Mouse (Mus musculus) liver, embryonic 12.5 days (tissue): Measurements from ENCODE around the gene Mdfi. TPM values are rescaled to one million over a fixed set of nuclear protein-coding genes. Genes with fewer than 3 reads are reported as not detected.

Source experiments
- ATAC-seq: fragments of 200-750 bp; cut with Nextera tagmentation; 2 replicates; pipeline ENCODE4 v1.8.0; 2017; ENCODE audit warnings: moderate number of reproducible peaks, mild to moderate bottlenecking, moderate library complexity
- H3K27ac ChIP-seq: fragments of 300-500 bp; sonication (generic); 2 replicates; pipeline ENCODE4 v1.5.1; 2016; ENCODE audit warnings: mild to moderate bottlenecking
- H3K27me3 ChIP-seq: fragments of 300-500 bp; sonication (generic); replicated peaks from 2 replicates; pipeline ENCODE4 v1.6.1; 2016; ENCODE audit warnings: mild to moderate bottlenecking, moderate library complexity
- H3K36me3 ChIP-seq: fragments of 300-500 bp; sonication (generic); 2 replicates; pipeline ENCODE4 v1.6.1; 2016; ENCODE audit warnings: mild to moderate bottlenecking, moderate library complexity
- H3K4me1 ChIP-seq: fragments of 300-500 bp; sonication (generic); 2 replicates; pipeline ENCODE4 v1.6.1; 2016
- H3K4me2 ChIP-seq: fragments of 300-500 bp; sonication (generic); 2 replicates; pipeline ENCODE4 v1.6.1; 2016; ENCODE audit warnings: mild to moderate bottlenecking, moderate library complexity
- H3K4me3 ChIP-seq: fragments of 300-500 bp; sonication (generic); 2 replicates; pipeline ENCODE4 v1.5.1; 2016; ENCODE audit warnings: mild to moderate bottlenecking, moderate library complexity
- H3K9ac ChIP-seq: fragments of 300-500 bp; sonication (generic); 2 replicates; pipeline ENCODE4 v1.6.1; 2016; ENCODE audit warnings: mild to moderate bottlenecking, moderate library complexity
- H3K9me3 ChIP-seq: fragments of 300-500 bp; sonication (generic); replicated peaks from 2 replicates; pipeline ENCODE4 v1.6.1; 2016; ENCODE audit warnings: mild to moderate bottlenecking, moderate library complexity
- WGBS: fragments of 180-500 bp; shearing (Covaris S2); methylation state at CpG from one replicate; pipeline ENCODE4 v1.1.7; 2016; ENCODE audit not compliant: insufficient replicate concordance; 5-methylcytosine and 5-hydroxymethylcytosine counted together
- polyA plus RNA-seq: library from polyadenylated mRNA; unstranded; fragments of >200 nt; fragmentation: Nextera tagmentation; extraction: Ambion mirVana; gene quantifications from 2 replicates; pipeline ENCODE4 v1.2.1, GENCODE M21; 2016

Gene Mdfi
- 2.8 and 3.5 TPM in 2 replicates for polyA plus RNA-seq

- Histone ChIP-seq H3K4me1 (peaks cover 34% of the 10 kb centered on the region), H3K4me3 (peak within 1 kb of the TSS; percentile 60), H3K27ac (no peak within 1 kb of the TSS), H3K4me2 (peak within 1 kb of the TSS; percentile 69), H3K27me3 (peaks cover 61% of the 10 kb centered on the region), H3K36me3 (no peaks in the 10 kb centered on the region), H3K9ac (peak within 1 kb of the TSS; percentile 10; the same call in 1 of the 2 replicates), H3K9me3 (no peaks in the 10 kb centered on the region)
- no peak for ATAC-seq
- WGBS = 5% methylated on average over 18 of the region's 18 CpGs
Measured at GRCm38 (mm10) chr17:47834482-47834767, at the start of gene Mdfi. TSS of gene Mdfi (minus strand) at chr17:47834691.

DNA sequence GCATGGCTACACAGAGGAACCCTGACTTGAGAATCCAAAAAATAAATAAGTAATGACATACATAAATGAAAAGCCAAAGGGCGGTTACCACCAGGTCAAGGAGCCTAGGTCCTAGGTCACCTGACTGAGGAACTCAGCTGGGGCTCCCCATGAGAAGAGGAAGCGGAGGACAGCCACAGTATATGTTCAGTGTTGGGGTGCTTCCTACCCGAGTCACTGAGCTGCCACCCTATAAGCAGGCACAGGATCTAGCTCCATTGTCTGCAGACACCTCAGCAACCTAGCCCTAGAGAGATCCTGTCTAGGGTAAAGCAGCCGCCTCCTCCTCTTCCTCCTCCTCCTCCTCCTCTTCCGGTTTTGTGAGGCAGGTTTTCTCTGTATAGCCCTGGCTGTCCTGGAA, 48.6 kb upstream of the Mdfi start:
- H3K4me1 ChIP-seq = peaks cover 47% of the 10 kb centered on the region
- H3K27me3 ChIP-seq = no peaks in the 10 kb centered on the region
- 65% methylated on average over 5 of the region's 5 CpGs for WGBS
- H3K4me2 ChIP-seq = no peak overlapping the region
- no peak for ATAC-seq
- no peak overlapping the region for H3K9ac ChIP-seq
- no peaks in the 10 kb centered on the region for H3K9me3 ChIP-seq
- peaks cover 49% of the 10 kb centered on the region for H3K36me3 ChIP-seq
- no peak overlapping the region for H3K27ac ChIP-seq
- H3K4me3 ChIP-seq = no peak overlapping the region

GRCm38 (mm10) chr17:47881330-47881729, 46.8 kb upstream of the Mdfi start:
- 80% methylated on average over 13 of the region's 13 CpGs for WGBS
- Histone ChIP-seq H3K4me1 (peaks cover 36% of the 10 kb centered on the region), H3K4me3 (no peak overlapping the region), H3K9ac (no peak overlapping the region), H3K4me2 (no peak overlapping the region), H3K9me3 (no peaks in the 10 kb centered on the region), H3K27me3 (no peaks in the 10 kb centered on the region), H3K36me3 (peaks cover 62% of the 10 kb centered on the region), H3K27ac (no peak overlapping the region)
- no peak for ATAC-seq

DNA sequence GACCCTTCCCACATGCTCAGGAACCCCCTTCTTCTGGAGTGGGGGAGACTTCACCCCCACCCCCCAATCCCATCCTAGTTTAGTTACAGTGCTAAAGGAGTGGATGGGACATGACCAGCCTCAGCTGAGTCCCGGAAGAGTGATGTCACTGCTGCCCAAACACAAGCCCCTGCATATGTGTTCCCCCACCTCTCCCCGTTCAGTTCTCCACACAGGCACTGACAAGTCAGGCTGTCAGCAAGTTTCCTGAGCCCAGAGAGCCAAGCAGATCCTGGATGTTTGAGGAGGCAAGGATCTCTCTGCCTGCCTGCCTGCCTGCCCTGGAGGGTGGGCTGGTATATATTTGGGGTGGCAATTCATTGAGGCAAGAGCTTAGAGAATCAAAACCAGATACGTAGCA, 44.7 kb upstream of the Mdfi start:
- 48% methylated on average over 3 of the region's 3 CpGs for WGBS
- Histone ChIP-seq H3K27me3 (no peaks in the 10 kb centered on the region), H3K4me1 (peaks cover 34% of the 10 kb centered on the region), H3K27ac (no peak overlapping the region), H3K36me3 (peaks cover 64% of the 10 kb centered on the region), H3K4me2 (no peak overlapping the region), H3K9ac (no peak overlapping the region), H3K4me3 (no peak overlapping the region), H3K9me3 (no peaks in the 10 kb centered on the region)
- no peak for ATAC-seq

- H3K4me2 ChIP-seq = no peak overlapping the region
- no peak overlapping the region for H3K4me3 ChIP-seq
- peaks cover 40% of the 10 kb centered on the region for H3K4me1 ChIP-seq
- H3K27ac ChIP-seq = no peak overlapping the region
- 60% methylated on average over 35 of the region's 35 CpGs for WGBS
- no peak for ATAC-seq
- H3K36me3 ChIP-seq = peaks cover 57% of the 10 kb centered on the region
- H3K27me3 ChIP-seq = no peaks in the 10 kb centered on the region
- H3K9ac ChIP-seq = no peak overlapping the region
- no peaks in the 10 kb centered on the region for H3K9me3 ChIP-seq
Measured at GRCm38 (mm10) chr17:47878378-47879089, 44.0 kb upstream of the Mdfi start.

DNA sequence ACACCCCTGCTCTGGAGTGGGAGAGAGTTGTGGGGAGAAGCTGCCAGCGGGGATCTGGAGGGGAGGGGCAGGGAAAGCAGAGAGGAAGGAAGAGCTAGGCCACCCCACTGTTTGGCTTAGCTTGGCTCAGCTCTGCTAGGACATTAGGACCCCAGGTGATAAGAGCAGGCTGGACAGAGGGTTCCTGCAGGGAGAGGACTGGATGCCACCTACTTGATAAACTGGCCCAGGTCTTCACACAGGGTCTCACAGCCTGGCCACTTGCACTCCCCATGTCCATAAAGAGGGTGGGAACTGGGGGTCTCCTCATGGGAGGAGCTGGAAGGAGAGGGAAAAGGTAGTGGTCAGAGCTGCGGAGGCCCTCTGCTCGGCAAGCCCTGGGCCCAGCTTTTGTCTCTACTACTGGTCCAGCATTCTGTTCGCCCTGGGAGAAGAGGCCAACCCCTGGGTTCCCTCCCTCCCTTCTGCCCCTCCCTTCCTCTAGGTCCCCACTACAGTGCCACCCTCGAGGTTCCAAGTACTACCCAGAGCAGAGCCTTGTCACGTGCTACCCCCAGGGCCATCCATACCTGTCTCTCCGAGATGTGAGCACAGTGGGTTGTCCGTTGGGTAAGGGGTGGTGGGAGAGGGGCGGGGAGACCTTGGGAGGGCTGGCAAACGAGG, 43.4 kb upstream of the Mdfi start:
- Histone ChIP-seq H3K4me2 (no peak overlapping the region), H3K27me3 (no peaks in the 10 kb centered on the region), H3K27ac (no peak overlapping the region), H3K9ac (no peak overlapping the region), H3K4me1 (peaks cover 42% of the 10 kb centered on the region), H3K9me3 (no peaks in the 10 kb centered on the region), H3K36me3 (peaks cover 61% of the 10 kb centered on the region), H3K4me3 (no peak overlapping the region)
- no peak for ATAC-seq
- 58% methylated on average over 10 of the region's 10 CpGs for WGBS

DNA sequence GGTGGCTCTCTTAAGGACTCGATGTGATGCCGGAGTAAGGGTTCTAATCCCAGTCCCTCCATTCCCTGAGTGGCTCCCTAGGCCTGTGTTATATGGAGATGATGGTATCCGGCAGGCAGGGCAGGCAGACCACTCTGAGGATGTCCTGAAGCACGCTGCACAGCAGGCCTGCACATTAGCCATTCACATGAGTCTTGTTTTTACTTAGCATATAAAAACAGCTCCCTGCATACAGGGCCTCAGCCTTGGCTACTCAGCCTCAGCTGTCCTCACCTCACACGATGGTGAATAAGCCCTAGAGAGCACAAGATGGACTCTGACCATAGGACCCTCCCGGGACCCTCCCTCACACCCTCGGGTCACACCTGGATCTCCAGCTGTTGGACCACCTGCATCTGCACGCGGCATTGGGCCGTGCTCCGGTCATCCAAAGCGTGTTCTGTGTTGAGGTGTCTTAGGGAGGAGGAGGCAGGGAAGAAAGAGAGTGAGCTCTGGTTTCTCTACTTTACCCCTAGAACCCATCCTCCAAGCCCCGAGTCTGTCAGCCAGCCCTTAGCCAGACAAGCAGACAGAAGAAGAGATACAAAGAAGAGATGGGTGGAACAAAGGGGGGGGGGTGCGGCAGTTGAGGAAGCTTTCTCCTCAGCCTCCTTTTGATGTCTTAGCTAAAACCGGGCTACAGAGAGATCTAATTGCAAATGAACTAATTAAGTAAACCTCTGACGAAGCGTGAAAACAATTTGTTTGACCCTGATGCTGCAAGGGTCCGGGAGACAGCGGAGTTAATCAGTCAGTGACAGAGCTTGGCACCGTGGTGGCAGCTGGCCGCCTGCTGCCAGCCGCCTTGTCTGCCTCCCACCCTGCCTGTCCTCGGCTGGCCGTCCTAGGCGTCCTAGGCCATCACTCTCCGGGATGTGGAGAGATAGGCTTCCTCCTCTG, 42.6 kb upstream of the Mdfi start:
- no peaks in the 10 kb centered on the region for H3K9me3 ChIP-seq
- H3K9ac ChIP-seq = no peak overlapping the region
- H3K27me3 ChIP-seq = no peaks in the 10 kb centered on the region
- peaks cover 41% of the 10 kb centered on the region for H3K4me1 ChIP-seq
- no peak overlapping the region for H3K4me2 ChIP-seq
- peaks cover 68% of the 10 kb centered on the region for H3K36me3 ChIP-seq
- H3K27ac ChIP-seq = no peak overlapping the region
- no peak for ATAC-seq
- WGBS = 65% methylated on average over 26 of the region's 26 CpGs
- H3K4me3 ChIP-seq = no peak overlapping the region

DNA sequence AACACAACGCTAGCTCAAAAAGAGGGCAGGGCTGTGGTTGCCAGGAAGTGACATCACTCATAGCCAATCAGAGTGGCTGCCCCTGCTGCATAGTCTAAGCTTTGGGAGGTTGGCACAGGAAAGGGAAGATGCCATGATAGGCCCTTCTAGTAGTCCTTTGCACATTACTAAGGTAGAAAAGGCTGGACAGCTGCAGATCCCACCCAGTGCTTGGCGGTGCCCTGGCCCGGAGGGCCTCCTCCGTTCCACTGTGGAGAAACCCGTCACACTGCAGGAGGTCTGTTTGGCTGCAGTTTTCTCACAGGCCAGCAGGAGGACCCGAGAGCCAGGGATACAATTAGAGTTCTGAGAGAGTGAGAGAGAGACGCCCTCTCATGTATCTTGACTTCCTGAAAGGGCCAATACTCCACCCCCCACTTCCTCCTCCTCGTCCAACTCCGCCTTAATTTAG, 38.9 kb upstream of the Mdfi start:
- no peak overlapping the region for H3K9ac ChIP-seq
- H3K4me3 ChIP-seq = peak overlapping the region; percentile 30
- peaks cover 22% of the 10 kb centered on the region for H3K4me1 ChIP-seq
- no peak overlapping the region for H3K27ac ChIP-seq
- ATAC-seq = peak; percentile 69
- H3K9me3 ChIP-seq = no peaks in the 10 kb centered on the region
- peak overlapping the region; percentile 59 for H3K4me2 ChIP-seq
- H3K27me3 ChIP-seq = no peaks in the 10 kb centered on the region
- H3K36me3 ChIP-seq = peaks cover 82% of the 10 kb centered on the region
- WGBS = 9% methylated on average over 9 of the region's 9 CpGs

- H3K4me3 ChIP-seq = no peak overlapping the region
- H3K4me2 ChIP-seq = no peak overlapping the region
- no peaks in the 10 kb centered on the region for H3K9me3 ChIP-seq
- no peak overlapping the region for H3K27ac ChIP-seq
- no peak for ATAC-seq
- peaks cover 13% of the 10 kb centered on the region for H3K4me1 ChIP-seq
- H3K9ac ChIP-seq = no peak overlapping the region
- peaks cover 80% of the 10 kb centered on the region for H3K36me3 ChIP-seq
- H3K27me3 ChIP-seq = no peaks in the 10 kb centered on the region
- 87% methylated on average over 31 of the region's 31 CpGs for WGBS
Measured at GRCm38 (mm10) chr17:47872311-47873011, 38.0 kb upstream of the Mdfi start.

DNA sequence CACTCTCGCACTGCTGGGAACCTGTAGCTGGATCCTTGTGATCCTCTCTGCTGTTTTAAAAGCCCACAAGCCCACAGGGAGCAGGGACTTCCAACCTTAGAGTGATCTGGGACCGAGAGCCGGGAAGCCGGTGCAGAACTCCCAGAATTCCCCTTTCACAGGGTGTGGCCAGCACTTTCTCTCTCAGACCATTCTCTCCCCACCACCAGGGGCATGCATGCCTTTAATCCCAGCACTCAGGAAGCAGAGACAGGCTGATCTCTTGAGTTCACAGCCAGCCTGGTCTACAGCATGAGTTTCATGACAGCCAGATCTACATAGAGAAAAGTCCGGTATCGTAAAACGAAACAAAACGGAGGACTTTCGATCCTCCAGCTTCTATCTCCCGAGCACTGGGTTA, 35.4 kb upstream of the Mdfi start:
- peaks cover 57% of the 10 kb centered on the region for H3K36me3 ChIP-seq
- H3K4me2 ChIP-seq = no peak overlapping the region
- H3K9me3 ChIP-seq = no peaks in the 10 kb centered on the region
- no peak overlapping the region for H3K27ac ChIP-seq
- H3K9ac ChIP-seq = no peak overlapping the region
- peaks cover 5% of the 10 kb centered on the region; the same call in 1 of the 2 replicates for H3K27me3 ChIP-seq
- ATAC-seq = no peak
- peaks cover 13% of the 10 kb centered on the region for H3K4me1 ChIP-seq
- H3K4me3 ChIP-seq = no peak overlapping the region
- 87% methylated on average over 10 of the region's 10 CpGs for WGBS

DNA sequence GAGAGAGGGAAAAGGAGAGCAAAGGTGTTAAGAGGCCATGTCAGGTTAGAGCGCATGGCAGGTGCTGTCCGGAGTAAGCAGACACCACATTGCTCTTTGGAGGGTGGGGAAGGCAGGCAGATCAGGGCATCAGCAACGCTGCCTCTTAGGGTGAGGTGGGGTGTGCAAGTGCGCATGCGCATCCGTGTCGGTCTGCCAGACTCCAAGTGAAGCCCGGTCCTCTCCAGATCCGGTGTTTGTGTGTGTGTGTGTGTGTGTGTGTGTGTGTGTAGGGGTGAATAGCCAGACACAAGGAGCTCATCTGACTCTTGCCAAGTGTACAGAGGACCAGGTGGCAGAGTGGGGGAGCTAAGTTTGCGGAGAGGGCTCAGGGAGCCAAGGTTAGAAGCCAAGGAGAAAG, 31.5 kb upstream of the Mdfi start:
- Histone ChIP-seq H3K36me3 (peaks cover 32% of the 10 kb centered on the region), H3K4me3 (no peak overlapping the region), H3K9ac (no peak overlapping the region), H3K4me2 (no peak overlapping the region), H3K4me1 (peaks cover 7% of the 10 kb centered on the region; the same call in 1 of the 2 replicates), H3K27me3 (peaks cover 15% of the 10 kb centered on the region; the same call in 1 of the 2 replicates), H3K9me3 (no peaks in the 10 kb centered on the region), H3K27ac (no peak overlapping the region)
- ATAC-seq = no peak
- WGBS = 64% methylated on average over 10 of the region's 10 CpGs
